Mouse (Mus musculus) T-helper 17 cell (primary cell): ENCODE results near the gene Vezf1.

Source experiments
- in situ Hi-C, 2 experiments: fragments of 300-600 bp; cut with MboI, MseI; formaldehyde crosslinking; loops; 1 replicate in 1 of 2; 2 replicates in 1 of 2; pipeline ENCODE4 v1.15.1; 2025; ENCODE audit warnings: high pct_unique_total_duplicates in 2 of 2

Vezf1 gene

GRCm38 (mm10) chr11:88067586-88068410 lies at the start of gene Vezf1:
Vezf1 (plus strand) TSS chr11:88068279.
- in situ Hi-C loops: no loop called here

GRCm38 (mm10) chr11:88023933-88024332 lies 44.1 kb upstream of the Vezf1 start:
- in situ Hi-C loops: no loop called here

GRCm38 (mm10) chr11:88027391-88028035 lies 40.6 kb upstream of the Vezf1 start:
- in situ Hi-C loops: no loop called here

GRCm38 (mm10) chr11:88028193-88028684 lies 39.8 kb upstream of the Vezf1 start:
- in situ Hi-C loops: no loop called here

GRCm38 (mm10) chr11:88030219-88030618 lies 37.9 kb upstream of the Vezf1 start:
- in situ Hi-C loops: no loop called here

GRCm38 (mm10) chr11:88030836-88031235 lies 37.2 kb upstream of the Vezf1 start:
- in situ Hi-C loops: no loop called here

- in situ Hi-C loops: no loop called here
Observed at GRCm38 (mm10) chr11:88031753-88032152, 36.3 kb upstream of the Vezf1 start.

- in situ Hi-C loops: no loop called here
Observed at GRCm38 (mm10) chr11:88035970-88036369, 32.1 kb upstream of the Vezf1 start.

GRCm38 (mm10) chr11:88036761-88037251 lies 31.3 kb upstream of the Vezf1 start:
- in situ Hi-C loops: no loop called here

- in situ Hi-C loops: no loop called here
Observed at GRCm38 (mm10) chr11:88037386-88037785, 30.7 kb upstream of the Vezf1 start.

GRCm38 (mm10) chr11:88039066-88039465 lies 29.0 kb upstream of the Vezf1 start:
- in situ Hi-C loops: no loop called here

- in situ Hi-C loops: loop anchor here in 1 of 2 experiments (5.0 to 10.0 kb wide), 2 partner anchors 72 to 320 kb away; no protein-coding TSS in a partner anchor
Observed at GRCm38 (mm10) chr11:88044314-88044713, 23.8 kb upstream of the Vezf1 start.

- in situ Hi-C loops: loop anchor here (5.0 to 10.0 kb wide), 2 partner anchors 73 to 320 kb away; no protein-coding TSS in a partner anchor
Observed at GRCm38 (mm10) chr11:88045159-88045558, 22.9 kb upstream of the Vezf1 start.

GRCm38 (mm10) chr11:88045878-88046277 lies 22.2 kb upstream of the Vezf1 start:
- in situ Hi-C loops: loop anchor here (5.0 to 10.0 kb wide), 2 partner anchors 74 to 321 kb away; no protein-coding TSS in a partner anchor

GRCm38 (mm10) chr11:88046323-88046937 lies 21.6 kb upstream of the Vezf1 start:
- in situ Hi-C loops: loop anchor here (5.0 to 10.0 kb wide), 2 partner anchors 74 to 322 kb away; no protein-coding TSS in a partner anchor

GRCm38 (mm10) chr11:88046944-88047794 lies 20.9 kb upstream of the Vezf1 start, which contains the start of gene Srsf1:
Srsf1 (plus strand) TSS chr11:88047373.
- in situ Hi-C loops: loop anchor here (5.0 to 10.0 kb wide), 2 partner anchors 75 to 322 kb away; no protein-coding TSS in a partner anchor

GRCm38 (mm10) chr11:88047871-88048531 lies 20.1 kb upstream of the Vezf1 start:
- in situ Hi-C loops: loop anchor here (5.0 to 10.0 kb wide), 2 partner anchors 76 to 323 kb away; no protein-coding TSS in a partner anchor

- in situ Hi-C loops: loop anchor here (5.0 to 10.0 kb wide), 2 partner anchors 77 to 324 kb away; no protein-coding TSS in a partner anchor
Observed at GRCm38 (mm10) chr11:88048961-88049670, 19.0 kb upstream of the Vezf1 start.

GRCm38 (mm10) chr11:88049732-88050131 lies 18.3 kb upstream of the Vezf1 start:
- in situ Hi-C loops: loop anchor here (5.0 to 10.0 kb wide), 2 partner anchors 77 to 325 kb away; no protein-coding TSS in a partner anchor
